Mouse (Mus musculus): ENCODE results near the gene Gen1. TPM values are rescaled to one million over a fixed set of nuclear protein-coding genes. Genes with fewer than 3 reads are reported as not detected.

The Gen1 gene
- total RNA-seq, 2 experiments from 2014 or later, result 7.7 to 9.6 TPM

Small RNA genes lying within 50 kb of the gene (microRNA-seq; reads per million reads assigned to microRNA genes)
- not detected for gene Mir7675

Other genes starting within 250 kb of the Gen1 start
- gene Kcns3, start 114.7 kb downstream of the Gen1 start, total RNA-seq (2021), result 1 to 10 TPM; 1.3 to 1.6 TPM
- not detected for gene Msgn1, start 56.8 kb downstream of the Gen1 start, total RNA-seq (2021)
- 10 to 100 TPM; 69.8 to 86.3 TPM for gene Smc6, start 85 bp upstream of the Gen1 start, total RNA-seq (2021)
- under 1 TPM; 0.13 to 0.37 TPM for gene Vsnl1, start 170.8 kb upstream of the Gen1 start, total RNA-seq (2021)
- under 1 TPM; 0.16 to 0.17 TPM for gene Rad51ap2, start 190.3 kb upstream of the Gen1 start, total RNA-seq (2021)

Measured in gastrocnemius, postnatal 4 days (tissue).